ENCODE assay signal across 9 mouse cellular contexts in the genomic region with DNA sequence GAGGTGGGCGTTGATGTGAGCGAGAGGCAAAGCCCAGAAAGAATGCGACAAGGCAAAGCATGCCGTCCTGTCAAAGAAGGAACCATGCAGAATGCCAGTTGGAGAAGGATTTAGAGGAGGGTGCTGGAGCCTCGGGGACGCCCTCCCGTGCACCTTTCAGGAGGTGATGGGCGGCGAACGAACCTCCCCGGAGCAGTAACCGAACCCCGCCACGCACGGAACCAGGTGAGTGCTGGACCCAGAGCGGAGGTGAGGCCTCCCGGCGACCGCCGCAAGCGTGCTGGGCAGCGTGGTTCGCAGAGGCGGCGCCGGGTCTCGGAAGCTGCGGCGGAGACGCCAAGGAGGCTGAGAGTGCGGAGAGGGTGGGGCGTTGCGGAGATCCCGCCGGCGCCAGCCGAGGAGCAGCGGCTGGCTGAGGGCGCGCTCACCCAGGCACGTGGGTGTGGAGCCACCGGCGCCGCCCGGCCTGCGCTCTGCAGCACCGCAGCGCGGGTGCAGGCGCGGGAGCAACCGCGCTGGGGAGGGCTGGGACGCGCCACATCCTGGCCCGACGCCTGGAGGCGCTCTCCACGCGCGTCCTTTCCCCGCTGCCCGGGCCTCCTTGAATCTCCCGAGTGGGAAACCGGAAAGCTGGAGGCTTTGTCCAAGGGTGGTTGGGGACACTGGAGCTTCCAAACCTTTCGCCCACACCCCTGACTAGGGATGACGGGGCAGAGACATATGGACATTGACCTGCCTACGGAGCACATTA.
A peak's percentile ranks its signal among the peaks of the same experiment; 100 is the strongest.
DNase-seq lines count a peak whose midpoint lies in the region; ATAC-seq lines count a peak whose summit lies in the region.
"Had no signal": no experiment of that assay in that cellular context is flagged by ENCODE, and none has a peak within 500 bp of the region (broad histone marks: within the 10 kb centered on the region; RNA-seq: fewer than 3 reads in every experiment).

No protein-coding gene starts in this region.

- WGBS in heart, embryonic 11.5 days (ENCODE audit: insufficient replicate concordance): under 1% methylated on average over 61 of the region's 68 CpGs
- WGBS in forebrain, embryonic 15.5 days: under 1% methylated on average over 68 of the region's 68 CpGs
- under 1% methylated on average over 62 of the region's 68 CpGs for WGBS in midbrain, embryonic 16.5 days

- H3K4me2 ChIP-seq in heart, embryonic 11.5 days: peak overlapping the region; percentile 81
- H3K4me2 ChIP-seq in forebrain, embryonic 15.5 days (replicated peaks): peak overlapping the region; percentile 84
- H3K4me2 ChIP-seq in midbrain, embryonic 16.5 days (ENCODE audit: low read length): peak overlapping the region; percentile 83

- no peak overlapping the region for H3K27ac ChIP-seq in heart, embryonic 11.5 days (ENCODE audit: low read depth, low read length)
- H3K27ac ChIP-seq in forebrain, embryonic 15.5 days (replicated peaks): peak overlapping the region; percentile 0; the same call in 1 of the 2 replicates
- peak overlapping the region; percentile 82 for H3K27ac ChIP-seq in midbrain, embryonic 16.5 days (ENCODE audit: low read length)
- H3K27ac ChIP-seq: heart, adult 2 months had no signal

- no peak for DNase-seq in heart, adult 18-20 months
- DNase-seq in R1 (ENCODE audit: low read depth, low spot score): peak; percentile 47
- peak; percentile 59 for DNase-seq in layer of hippocampus, adult 9-11 months
- no peak for DNase-seq in gastrocnemius, postnatal 10 days
- no peak for DNase-seq in gastrocnemius, adult 8-10 months (ENCODE audit: low spot score in 2 of 2)

- H3K9ac ChIP-seq in heart, embryonic 11.5 days (ENCODE audit: low read depth, low read length): no peak overlapping the region
- H3K9ac ChIP-seq in forebrain, embryonic 15.5 days (replicated peaks): peak overlapping the region; percentile 51
- peak overlapping the region; percentile 77 for H3K9ac ChIP-seq in midbrain, embryonic 16.5 days (ENCODE audit: low read depth, low read length)

- no peaks in the 10 kb centered on the region for H3K36me3 ChIP-seq in heart, embryonic 11.5 days (ENCODE audit: control insufficient read depth, insufficient read depth, low read length)
- no peaks in the 10 kb centered on the region for H3K36me3 ChIP-seq in forebrain, embryonic 15.5 days
- no peaks in the 10 kb centered on the region for H3K36me3 ChIP-seq in midbrain, embryonic 16.5 days (ENCODE audit: control insufficient read depth, insufficient read depth, low read length)

- peaks cover 71% of the 10 kb centered on the region for H3K27me3 ChIP-seq in heart, embryonic 11.5 days (ENCODE audit: control insufficient read depth, insufficient read depth, low read length)
- H3K27me3 ChIP-seq in forebrain, embryonic 15.5 days: peaks cover 66% of the 10 kb centered on the region
- peaks cover 16% of the 10 kb centered on the region for H3K27me3 ChIP-seq in midbrain, embryonic 16.5 days (ENCODE audit: control insufficient read depth, insufficient read depth, low read depth, low read length)

- H3K4me1 ChIP-seq in heart, embryonic 11.5 days (ENCODE audit: control insufficient read depth, insufficient read depth, low read length): peaks cover 9% of the 10 kb centered on the region
- peaks cover 38% of the 10 kb centered on the region for H3K4me1 ChIP-seq in forebrain, embryonic 15.5 days
- H3K4me1 ChIP-seq in midbrain, embryonic 16.5 days (ENCODE audit: control insufficient read depth, insufficient read depth, low read length): peaks cover 12% of the 10 kb centered on the region

- ATAC-seq in heart, embryonic 11.5 days (replicated peaks; ENCODE audit: insufficient number of reproducible peaks, low FRiP score, low TSS enrichment): no peak
- ATAC-seq in forebrain, embryonic 15.5 days (replicated peaks): peak; percentile 55
- peak; percentile 74 for ATAC-seq in midbrain, embryonic 16.5 days

- H3K4me3 ChIP-seq in heart, embryonic 11.5 days (ENCODE audit: low read depth, low read length): peak overlapping the region; percentile 43
- peak overlapping the region; percentile 50 for H3K4me3 ChIP-seq in forebrain, embryonic 15.5 days
- peak overlapping the region; percentile 50 for H3K4me3 ChIP-seq in midbrain, embryonic 16.5 days (ENCODE audit: low read depth, low read length)
- H3K4me3 ChIP-seq: heart, adult 2 months had no signal

- H3K9me3 ChIP-seq in heart, embryonic 11.5 days (replicated peaks; ENCODE audit: control insufficient read depth, low read length): no peaks in the 10 kb centered on the region
- H3K9me3 ChIP-seq in forebrain, embryonic 15.5 days: no peaks in the 10 kb centered on the region
- no peaks in the 10 kb centered on the region for H3K9me3 ChIP-seq in midbrain, embryonic 16.5 days (replicated peaks; ENCODE audit: control insufficient read depth, low read length, poor library complexity, severe bottlenecking)

Comparison
In these comparisons a context has a peak if more than half of its experiments do, and no peak if none do; other contexts are left out.
1. DNase-seq: peak in R1 (single experiment) and layer of hippocampus, adult 9-11 months (single experiment); none in heart, adult 18-20 months (0 of 2), gastrocnemius, postnatal 10 days (single experiment) and gastrocnemius, adult 8-10 months (0 of 2).
2. Peak in every context shown above with its lines, with median percentiles within 50 percentile points of each other: H3K4me2 ChIP-seq and H3K4me3 ChIP-seq.